Mouse (Mus musculus): ENCODE measurements around the gene Zic1. TPM values are rescaled to one million over a fixed set of nuclear protein-coding genes. Genes with fewer than 3 reads are reported as not detected.

Zic1 gene
- total RNA-seq, 1 experiment from 2014 or later, result not detected

GRCm38 (mm10) chr9:91358851-91359687, 6.5 kb downstream of the Zic1 start:
- no peak for ATAC-seq (ENCODE audit: extremely low read depth, insufficient number of reproducible peaks, low FRiP score, poor library complexity, severe bottlenecking)

- no peak for ATAC-seq (ENCODE audit: extremely low read depth, insufficient number of reproducible peaks, low FRiP score, poor library complexity, severe bottlenecking)
Observed at GRCm38 (mm10) chr9:91357321-91357720, 8.3 kb downstream of the Zic1 start.

- ATAC-seq (ENCODE audit: extremely low read depth, insufficient number of reproducible peaks, low FRiP score, poor library complexity, severe bottlenecking), result no peak
Observed at GRCm38 (mm10) chr9:91356353-91356740, 9.3 kb downstream of the Zic1 start.

- ATAC-seq (ENCODE audit: extremely low read depth, insufficient number of reproducible peaks, low FRiP score, poor library complexity, severe bottlenecking), result no peak
Observed at GRCm38 (mm10) chr9:91355629-91356352, 9.8 kb downstream of the Zic1 start.

- no peak for ATAC-seq (ENCODE audit: extremely low read depth, insufficient number of reproducible peaks, low FRiP score, poor library complexity, severe bottlenecking)
Observed at GRCm38 (mm10) chr9:91355270-91355589, 10.4 kb downstream of the Zic1 start.

GRCm38 (mm10) chr9:91354434-91355269, 11.0 kb downstream of the Zic1 start:
- no peak for ATAC-seq (ENCODE audit: extremely low read depth, insufficient number of reproducible peaks, low FRiP score, poor library complexity, severe bottlenecking)

GRCm38 (mm10) chr9:91353551-91354433, 11.8 kb downstream of the Zic1 start:
- ATAC-seq (ENCODE audit: extremely low read depth, insufficient number of reproducible peaks, low FRiP score, poor library complexity, severe bottlenecking), result no peak

GRCm38 (mm10) chr9:91352786-91353185, 12.8 kb downstream of the Zic1 start:
- ATAC-seq (ENCODE audit: extremely low read depth, insufficient number of reproducible peaks, low FRiP score, poor library complexity, severe bottlenecking), result no peak

GRCm38 (mm10) chr9:91351961-91352411, 13.6 kb downstream of the Zic1 start:
- no peak for ATAC-seq (ENCODE audit: extremely low read depth, insufficient number of reproducible peaks, low FRiP score, poor library complexity, severe bottlenecking)

- no peak for ATAC-seq (ENCODE audit: extremely low read depth, insufficient number of reproducible peaks, low FRiP score, poor library complexity, severe bottlenecking)
Observed at GRCm38 (mm10) chr9:91351361-91351760, 14.2 kb downstream of the Zic1 start.

GRCm38 (mm10) chr9:91350861-91351291, 14.7 kb downstream of the Zic1 start:
- ATAC-seq (ENCODE audit: extremely low read depth, insufficient number of reproducible peaks, low FRiP score, poor library complexity, severe bottlenecking), result no peak

GRCm38 (mm10) chr9:91350211-91350791, 15.3 kb downstream of the Zic1 start:
- no peak for ATAC-seq (ENCODE audit: extremely low read depth, insufficient number of reproducible peaks, low FRiP score, poor library complexity, severe bottlenecking)

- no peak for ATAC-seq (ENCODE audit: extremely low read depth, insufficient number of reproducible peaks, low FRiP score, poor library complexity, severe bottlenecking)
Observed at GRCm38 (mm10) chr9:91348746-91349145, 16.9 kb downstream of the Zic1 start.

GRCm38 (mm10) chr9:91347591-91347990, 18.0 kb downstream of the Zic1 start:
- ATAC-seq (ENCODE audit: extremely low read depth, insufficient number of reproducible peaks, low FRiP score, poor library complexity, severe bottlenecking), result no peak

Measured in neutrophil, adult 5-6 weeks (primary cell).